Mouse (Mus musculus): ENCODE data around the gene S100a7a.

DNA sequence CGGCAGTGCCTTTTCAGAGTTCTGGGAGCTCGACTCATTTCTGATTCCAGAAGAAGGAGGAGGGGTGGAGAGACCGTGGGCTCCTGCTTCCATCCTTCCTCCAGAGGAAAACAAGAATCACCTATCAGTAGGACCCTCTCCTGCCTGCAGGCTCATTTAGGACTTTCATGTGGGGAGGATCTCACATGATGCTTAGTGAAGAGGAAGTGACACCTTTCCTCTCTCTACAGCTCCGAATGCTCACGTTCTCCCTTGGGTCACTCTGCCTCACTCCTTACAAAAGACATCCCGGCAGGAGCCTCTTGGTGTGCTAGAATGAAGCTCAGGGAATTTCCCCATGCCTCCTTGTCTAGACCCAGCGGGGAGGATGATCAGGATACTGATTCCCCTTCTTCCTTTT, 32.3 kb upstream of the S100a7a start:
- TF ChIP-seq CTCF (IDR thresholded peaks at IDR 0.05; ENCODE audit: control insufficient read depth, insufficient read depth, insufficient replicate concordance, low read depth, low read length) (no peak), POLR2A (IDR thresholded peaks at IDR 0.05; ENCODE audit: control insufficient read depth, low read depth, low read length) (no peak)

All from testis, adult 2 months (tissue).